Mouse (Mus musculus) mouse trophoblast stem cell (cell line): ENCODE data around the gene Sec14l1.
"Not testable (repeated sequence)": the region's sequence is repeated elsewhere in the genome, so short reads cannot be mapped to it uniquely, and the experiment has no call there.

Experiments used
- in situ Hi-C, 2 experiments: fragments of 300-500 bp; cut with MseI, MboI; formaldehyde crosslinking; loops; 2 replicates in 1 of 2; 3 replicates in 1 of 2; pipeline ENCODE4 v1.15.1; 2025

The Sec14l1 gene

GRCm38 (mm10) chr11:117114592-117115345, at the start of gene Sec14l1:
Gene Sec14l1, plus strand, starts transcription at chr11:117115168.
- in situ Hi-C loops: loop anchor here (5.0 kb wide), 2 partner anchors 32 to 37 kb away; no protein-coding TSS in a partner anchor

- in situ Hi-C loops: not testable (repeated sequence)
Measured at GRCm38 (mm10) chr11:117065602-117066001, 49.4 kb upstream of the Sec14l1 start.

GRCm38 (mm10) chr11:117066738-117067137, 48.2 kb upstream of the Sec14l1 start:
- in situ Hi-C loops: no loop called here

- in situ Hi-C loops: no loop called here
Measured at GRCm38 (mm10) chr11:117068332-117068731, 46.6 kb upstream of the Sec14l1 start.

- in situ Hi-C loops: no loop called here
Measured at GRCm38 (mm10) chr11:117069027-117069426, 45.9 kb upstream of the Sec14l1 start.

- in situ Hi-C loops: loop anchor here in 1 of 2 experiments (5.0 kb wide), 1 partner anchor 107 kb away; no protein-coding TSS in a partner anchor
Measured at GRCm38 (mm10) chr11:117070711-117071110, 44.3 kb upstream of the Sec14l1 start.

GRCm38 (mm10) chr11:117072128-117072527, 42.8 kb upstream of the Sec14l1 start:
- in situ Hi-C loops: loop anchor here in 1 of 2 experiments (5.0 kb wide), 1 partner anchor 105 kb away; no protein-coding TSS in a partner anchor

GRCm38 (mm10) chr11:117073426-117073825, 41.5 kb upstream of the Sec14l1 start:
- in situ Hi-C loops: loop anchor here in 1 of 2 experiments (5.0 kb wide), 1 partner anchor 104 kb away; no protein-coding TSS in a partner anchor

- in situ Hi-C loops: loop anchor here (5.0 kb wide), 2 partner anchors 36 to 101 kb away; no protein-coding TSS in a partner anchor
Measured at GRCm38 (mm10) chr11:117076576-117077196, 38.3 kb upstream of the Sec14l1 start.

GRCm38 (mm10) chr11:117077227-117077626, 37.7 kb upstream of the Sec14l1 start:
- in situ Hi-C loops: loop anchor here (5.0 kb wide), 2 partner anchors 35 to 100 kb away; no protein-coding TSS in a partner anchor

- in situ Hi-C loops: loop anchor here (5.0 kb wide), 2 partner anchors 34 to 99 kb away; no protein-coding TSS in a partner anchor
Measured at GRCm38 (mm10) chr11:117077902-117078301, 37.1 kb upstream of the Sec14l1 start.

GRCm38 (mm10) chr11:117078637-117079240, 36.2 kb upstream of the Sec14l1 start:
- in situ Hi-C loops: loop anchor here (5.0 kb wide), 2 partner anchors 34 to 99 kb away; no protein-coding TSS in a partner anchor

GRCm38 (mm10) chr11:117079651-117080190, 35.2 kb upstream of the Sec14l1 start:
- in situ Hi-C loops: loop anchor here (5.0 kb wide), 3 partner anchors 33 to 98 kb away; partner anchors contain the start of gene Sec14l1 (in 1 of the 2)

- in situ Hi-C loops: loop anchor here in 1 of 2 experiments (5.0 kb wide), 1 partner anchor 37 kb away; the partner anchor contains the start of gene Sec14l1
Measured at GRCm38 (mm10) chr11:117080209-117080608, 34.8 kb upstream of the Sec14l1 start.

GRCm38 (mm10) chr11:117081165-117082064, 33.6 kb upstream of the Sec14l1 start:
- in situ Hi-C loops: loop anchor here in 1 of 2 experiments (5.0 kb wide), 1 partner anchor 36 kb away; the partner anchor contains the start of gene Sec14l1

GRCm38 (mm10) chr11:117082353-117082934, 32.5 kb upstream of the Sec14l1 start:
- in situ Hi-C loops: loop anchor here in 1 of 2 experiments (5.0 kb wide), 1 partner anchor 35 kb away; the partner anchor contains the start of gene Sec14l1

GRCm38 (mm10) chr11:117083052-117083881, 31.7 kb upstream of the Sec14l1 start:
- in situ Hi-C loops: loop anchor here in 1 of 2 experiments (5.0 kb wide), 1 partner anchor 34 kb away; the partner anchor contains the start of gene Sec14l1

GRCm38 (mm10) chr11:117083882-117084260, 31.1 kb upstream of the Sec14l1 start:
- in situ Hi-C loops: loop anchor here in 1 of 2 experiments (5.0 kb wide), 1 partner anchor 33 kb away; the partner anchor contains the start of gene Sec14l1

- in situ Hi-C loops: no loop called here
Measured at GRCm38 (mm10) chr11:117086215-117086614, 28.8 kb upstream of the Sec14l1 start.
